Mouse (Mus musculus) neural tube, embryonic 13.5 days (tissue): Measurements from ENCODE around the gene Grik3. TPM values are rescaled to one million over a fixed set of nuclear protein-coding genes. Genes with fewer than 3 reads are reported as not detected.

Experiments
- ATAC-seq: fragments of 200-750 bp; cut with Nextera tagmentation; 2 replicates; pipeline ENCODE4 v1.8.0; 2017; ENCODE audit warnings: low read depth, mild to moderate bottlenecking, moderate TSS enrichment, moderate library complexity
- H3K27ac ChIP-seq: fragments of 300-500 bp; sonication (generic); replicated peaks from 2 replicates; pipeline ENCODE4 v1.5.1; 2015; ENCODE audit warnings: moderate library complexity, mild to moderate bottlenecking, inconsistent platforms
- H3K27me3 ChIP-seq: fragments of 300-500 bp; sonication (generic); 2 replicates; pipeline ENCODE4 v1.6.1; 2015; ENCODE audit warnings: mild to moderate bottlenecking, inconsistent platforms
- H3K36me3 ChIP-seq: fragments of 300-500 bp; sonication (generic); 2 replicates; pipeline ENCODE4 v1.6.1; 2015; ENCODE audit warnings: mild to moderate bottlenecking, inconsistent platforms
- H3K4me1 ChIP-seq: fragments of 300-500 bp; sonication (generic); replicated peaks from 2 replicates; pipeline ENCODE4 v1.6.1; 2015; ENCODE audit warnings: inconsistent platforms
- H3K4me2 ChIP-seq: fragments of 300-500 bp; sonication (generic); 2 replicates; pipeline ENCODE4 v1.6.1; 2015; ENCODE audit warnings: inconsistent platforms, mild to moderate bottlenecking, moderate library complexity
- H3K4me3 ChIP-seq: fragments of 300-500 bp; sonication (generic); 2 replicates; pipeline ENCODE4 v1.5.1; 2015; ENCODE audit warnings: mild to moderate bottlenecking, inconsistent platforms
- H3K9ac ChIP-seq: fragments of 300-500 bp; sonication (generic); 2 replicates; pipeline ENCODE4 v1.6.1; 2015; ENCODE audit warnings: moderate library complexity, mild to moderate bottlenecking, inconsistent platforms
- H3K9me3 ChIP-seq: fragments of 300-500 bp; sonication (generic); 2 replicates; pipeline ENCODE4 v1.6.1; 2016; ENCODE audit warnings: inconsistent platforms
- WGBS: fragments of 180-500 bp; shearing (Covaris S2); methylation state at CpG from one replicate; pipeline ENCODE4 v1.1.7; 2015; 5-methylcytosine and 5-hydroxymethylcytosine counted together
- polyA plus RNA-seq: library from polyadenylated mRNA; unstranded; fragments of >200 nt; fragmentation: Nextera tagmentation; extraction: Ambion mirVana; gene quantifications from 2 replicates; pipeline ENCODE4 v1.2.1, GENCODE M21; 2015

Gene Grik3
- polyA plus RNA-seq, 1 experiment from 2014 or later, result 3.5 TPM

- peaks cover 39% of the 10 kb centered on the region for H3K4me1 ChIP-seq
- H3K36me3 ChIP-seq, result no peaks in the 10 kb centered on the region
- ATAC-seq, result peak; percentile 8; the same call in 1 of the 2 replicates
- 0 out of 2 replicates have a peak, but pooled peaks cover 4% of the 10 kb centered on the region for H3K27me3 ChIP-seq
- H3K4me2 ChIP-seq, result no peak overlapping the region
- H3K9ac ChIP-seq, result no peak overlapping the region
- WGBS, result 32% methylated on average over 14 of the region's 14 CpGs
- H3K4me3 ChIP-seq, result no peak overlapping the region
- 0 out of 2 replicates have a peak, but pooled peaks cover 4% of the 10 kb centered on the region for H3K9me3 ChIP-seq
- no peak overlapping the region for H3K27ac ChIP-seq
These were observed 66.2 kb downstream of the Grik3 start for GRCm38 (mm10) chr4:125556405-125557308.

- Histone ChIP-seq H3K4me1 (peaks cover 68% of the 10 kb centered on the region), H3K27me3 (0 out of 2 replicates have a peak, but pooled peaks cover 7% of the 10 kb centered on the region), H3K4me3 (no peak overlapping the region), H3K36me3 (no peaks in the 10 kb centered on the region), H3K4me2 (no peak overlapping the region), H3K9me3 (no peaks in the 10 kb centered on the region), H3K27ac (no peak overlapping the region), H3K9ac (no peak overlapping the region)
- ATAC-seq, result no peak
- WGBS, result 53% methylated on average over 5 of the region's 5 CpGs
These were observed 69.1 kb downstream of the Grik3 start for GRCm38 (mm10) chr4:125559564-125559963.

GRCm38 (mm10) chr4:125560806-125561205 lies 70.3 kb downstream of the Grik3 start:
- Histone ChIP-seq H3K4me1 (peaks cover 79% of the 10 kb centered on the region), H3K9me3 (no peaks in the 10 kb centered on the region), H3K9ac (0 out of 2 replicates have a peak overlapping the region, but pooled peaks have one; percentile 6), H3K27me3 (0 out of 2 replicates have a peak, but pooled peaks cover 7% of the 10 kb centered on the region), H3K27ac (no peak overlapping the region), H3K4me3 (no peak overlapping the region), H3K4me2 (no peak overlapping the region), H3K36me3 (no peaks in the 10 kb centered on the region)
- ATAC-seq, result no peak
- WGBS, result 8% methylated on average over 2 of the region's 2 CpGs

- no peaks in the 10 kb centered on the region for H3K36me3 ChIP-seq
- WGBS, result 75% methylated on average over 10 of the region's 10 CpGs
- H3K4me2 ChIP-seq, result no peak overlapping the region
- H3K4me3 ChIP-seq, result no peak overlapping the region
- no peak overlapping the region for H3K9ac ChIP-seq
- no peaks in the 10 kb centered on the region for H3K9me3 ChIP-seq
- H3K27me3 ChIP-seq, result 0 out of 2 replicates have a peak, but pooled peaks cover 3% of the 10 kb centered on the region
- no peak for ATAC-seq
- peaks cover 85% of the 10 kb centered on the region for H3K4me1 ChIP-seq
- no peak overlapping the region for H3K27ac ChIP-seq
These were observed 73.1 kb downstream of the Grik3 start for GRCm38 (mm10) chr4:125563579-125563978.

GRCm38 (mm10) chr4:125564008-125564710 lies 73.7 kb downstream of the Grik3 start:
- Histone ChIP-seq H3K4me1 (peaks cover 84% of the 10 kb centered on the region), H3K4me3 (no peak overlapping the region), H3K27me3 (0 out of 2 replicates have a peak, but pooled peaks cover 3% of the 10 kb centered on the region), H3K36me3 (no peaks in the 10 kb centered on the region), H3K9ac (no peak overlapping the region), H3K9me3 (no peaks in the 10 kb centered on the region), H3K27ac (no peak overlapping the region), H3K4me2 (no peak overlapping the region)
- WGBS, result 52% methylated on average over 17 of the region's 17 CpGs
- ATAC-seq, result no peak

GRCm38 (mm10) chr4:125565711-125566439 lies 75.4 kb downstream of the Grik3 start:
- H3K9ac ChIP-seq, result no peak overlapping the region
- no peaks in the 10 kb centered on the region for H3K36me3 ChIP-seq
- H3K4me3 ChIP-seq, result no peak overlapping the region
- H3K9me3 ChIP-seq, result no peaks in the 10 kb centered on the region
- H3K27me3 ChIP-seq, result 0 out of 2 replicates have a peak, but pooled peaks cover 3% of the 10 kb centered on the region
- WGBS, result 47% methylated on average over 8 of the region's 8 CpGs
- no peak overlapping the region for H3K4me2 ChIP-seq
- no peak for ATAC-seq
- H3K27ac ChIP-seq, result no peak overlapping the region
- H3K4me1 ChIP-seq, result peaks cover 68% of the 10 kb centered on the region

GRCm38 (mm10) chr4:125568210-125568609 lies 77.7 kb downstream of the Grik3 start:
- Histone ChIP-seq H3K4me2 (no peak overlapping the region), H3K4me3 (no peak overlapping the region), H3K27me3 (peaks cover 17% of the 10 kb centered on the region), H3K27ac (no peak overlapping the region), H3K4me1 (peaks cover 69% of the 10 kb centered on the region), H3K9me3 (no peaks in the 10 kb centered on the region), H3K36me3 (no peaks in the 10 kb centered on the region), H3K9ac (no peak overlapping the region)
- no peak for ATAC-seq
- 44% methylated on average over 6 of the region's 6 CpGs for WGBS

GRCm38 (mm10) chr4:125571651-125572311 lies 81.3 kb downstream of the Grik3 start:
- Histone ChIP-seq H3K27ac (0 out of 2 replicates have a peak overlapping the region, but pooled peaks have one; percentile 38), H3K9ac (no peak overlapping the region), H3K4me3 (no peak overlapping the region), H3K27me3 (peaks cover 34% of the 10 kb centered on the region), H3K4me1 (peaks cover 42% of the 10 kb centered on the region), H3K4me2 (no peak overlapping the region), H3K9me3 (no peaks in the 10 kb centered on the region), H3K36me3 (no peaks in the 10 kb centered on the region)
- ATAC-seq, result no peak
- WGBS, result 41% methylated on average over 12 of the region's 12 CpGs

GRCm38 (mm10) chr4:125572312-125572663 lies 81.8 kb downstream of the Grik3 start:
- no peak overlapping the region for H3K9ac ChIP-seq
- ATAC-seq, result peak; percentile 55; the same call in 1 of the 2 replicates
- 4% methylated on average over 5 of the region's 5 CpGs for WGBS

GRCm38 (mm10) chr4:125573000-125573399 lies 82.5 kb downstream of the Grik3 start:
- H3K4me2 ChIP-seq, result no peak overlapping the region
- H3K4me3 ChIP-seq, result no peak overlapping the region
- no peaks in the 10 kb centered on the region for H3K36me3 ChIP-seq
- no peaks in the 10 kb centered on the region for H3K9me3 ChIP-seq
- ATAC-seq, result no peak
- peaks cover 34% of the 10 kb centered on the region for H3K4me1 ChIP-seq
- 23% methylated on average over 5 of the region's 5 CpGs for WGBS
- no peak overlapping the region for H3K27ac ChIP-seq
- no peak overlapping the region for H3K9ac ChIP-seq
- H3K27me3 ChIP-seq, result peaks cover 34% of the 10 kb centered on the region

More at GRCm38 (mm10) chr4:125572312-125572663, 81.8 kb downstream of the Grik3 start:
- Histone ChIP-seq H3K27me3 (peaks cover 34% of the 10 kb centered on the region), H3K4me1 (peaks cover 39% of the 10 kb centered on the region), H3K4me3 (no peak overlapping the region), H3K36me3 (no peaks in the 10 kb centered on the region), H3K27ac (no peak overlapping the region), H3K4me2 (no peak overlapping the region), H3K9me3 (no peaks in the 10 kb centered on the region)

- no peak overlapping the region for H3K4me3 ChIP-seq
- H3K27me3 ChIP-seq, result peaks cover 34% of the 10 kb centered on the region
- H3K9ac ChIP-seq, result no peak overlapping the region
- H3K36me3 ChIP-seq, result no peaks in the 10 kb centered on the region
- H3K4me1 ChIP-seq, result peaks cover 35% of the 10 kb centered on the region
- no peak for ATAC-seq
- no peak overlapping the region for H3K4me2 ChIP-seq
- H3K9me3 ChIP-seq, result no peaks in the 10 kb centered on the region
- no peak overlapping the region for H3K27ac ChIP-seq
- WGBS, result 26% methylated on average over 11 of the region's 11 CpGs
These were observed 83.6 kb downstream of the Grik3 start for GRCm38 (mm10) chr4:125573951-125574675.
